Mouse (Mus musculus): ENCODE measurements at regions not wholly inside any gene's neighbourhood (a gene's known extent, or its start where the extent isn't known, plus 50 kb on each side); places are given as distances from the start of the nearest gene placed in this dataset.

DNA sequence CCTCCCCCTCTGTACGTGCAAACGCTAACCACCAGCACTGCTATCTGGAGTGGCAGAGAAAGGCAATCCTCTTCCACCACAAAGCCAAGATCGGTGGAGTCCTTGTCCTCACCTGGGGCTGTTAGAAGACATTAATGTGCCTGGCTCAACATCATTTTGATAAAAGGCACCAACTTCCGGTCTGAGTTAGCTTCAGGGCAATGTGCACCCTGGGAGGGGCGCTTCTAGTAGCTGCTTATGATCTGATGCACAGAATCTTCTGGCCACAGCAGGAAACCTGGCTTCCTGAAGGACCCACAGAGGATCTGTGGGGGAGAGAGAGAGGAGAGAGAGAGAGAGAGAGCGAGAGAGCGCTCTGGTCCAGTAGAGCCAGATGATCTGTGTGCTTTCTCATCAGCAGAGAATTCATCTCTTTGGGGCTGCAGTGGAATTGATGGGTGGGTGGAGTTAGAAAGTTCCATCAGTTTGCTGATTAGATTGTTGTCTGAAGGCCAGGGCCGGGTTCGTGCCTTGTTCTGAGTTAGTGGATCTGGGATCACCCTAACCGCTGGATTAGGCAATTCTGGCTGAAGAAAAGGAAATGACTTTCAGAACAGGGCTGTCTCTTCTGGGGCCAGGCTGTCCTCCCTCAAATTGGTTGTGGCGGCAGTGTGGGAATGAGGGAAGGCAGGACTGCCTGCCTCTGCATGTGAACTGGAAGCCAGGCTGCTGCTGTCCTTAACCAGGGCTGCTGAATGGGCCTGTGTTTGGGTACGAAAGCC, 101.3 kb upstream of the Pmepa1 start:
- Histone ChIP-seq H3K9ac (replicated peaks; ENCODE audit: low read length) (no peak overlapping the region), H3K36me3 (replicated peaks; ENCODE audit: control insufficient read depth, insufficient read depth, low read depth, low read length) (no peaks in the 10 kb centered on the region), H3K27ac (replicated peaks; ENCODE audit: low read depth, low read length) (no peak overlapping the region), H3K4me3 (ENCODE audit: low read depth, low read length) (no peak overlapping the region), H3K27me3 (ENCODE audit: control insufficient read depth, insufficient read depth, low read length) (no peaks in the 10 kb centered on the region), H3K9me3 (replicated peaks; ENCODE audit: control insufficient read depth, low read length) (no peaks in the 10 kb centered on the region), H3K4me2 (ENCODE audit: low read depth, low read length) (no peak overlapping the region), H3K4me1 (ENCODE audit: control insufficient read depth, insufficient read depth, low read length) (no peaks in the 10 kb centered on the region; the same call in 1 of the 2 replicates)
- 65% methylated on average over 10 of the region's 12 CpGs for WGBS
- no peak for ATAC-seq (replicated peaks; ENCODE audit: insufficient number of reproducible peaks, low FRiP score, low TSS enrichment, low read depth)
- no peak for DNase-seq (ENCODE audit: low spot score)

DNA sequence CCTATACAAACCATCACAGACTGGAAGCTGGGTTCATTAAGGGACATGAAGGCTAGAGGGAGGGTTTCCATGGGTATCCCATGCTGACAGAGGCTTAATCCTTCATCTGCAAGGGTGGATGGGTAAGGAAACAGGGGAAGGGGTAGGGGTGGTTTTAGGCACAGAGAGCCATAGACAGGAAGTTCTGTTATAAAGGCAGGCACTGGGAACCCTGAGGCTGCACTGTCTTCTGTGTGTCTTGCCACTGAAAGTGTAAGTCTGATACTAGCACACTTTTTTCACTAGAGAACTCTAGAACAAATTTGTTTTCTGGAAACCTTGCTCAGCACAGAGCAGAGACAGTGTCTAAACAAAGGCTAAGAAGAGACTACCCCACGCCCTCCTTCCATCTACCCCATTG, 103.4 kb upstream of the Pmepa1 start:
- 94% methylated on average over 1 of the region's 1 CpGs for WGBS
- Histone ChIP-seq H3K4me3 (ENCODE audit: low read depth, low read length) (no peak overlapping the region), H3K4me1 (ENCODE audit: control insufficient read depth, insufficient read depth, low read length) (no peaks in the 10 kb centered on the region; the same call in 1 of the 2 replicates), H3K9me3 (replicated peaks; ENCODE audit: control insufficient read depth, low read length) (no peaks in the 10 kb centered on the region), H3K27me3 (ENCODE audit: control insufficient read depth, insufficient read depth, low read length) (no peaks in the 10 kb centered on the region), H3K36me3 (replicated peaks; ENCODE audit: control insufficient read depth, insufficient read depth, low read depth, low read length) (no peaks in the 10 kb centered on the region), H3K27ac (replicated peaks; ENCODE audit: low read depth, low read length) (peak overlapping the region; percentile 47; the same call in 1 of the 2 replicates), H3K4me2 (ENCODE audit: low read depth, low read length) (no peak overlapping the region), H3K9ac (replicated peaks; ENCODE audit: low read length) (no peak overlapping the region)
- DNase-seq (ENCODE audit: low spot score): no peak
- ATAC-seq (replicated peaks; ENCODE audit: insufficient number of reproducible peaks, low FRiP score, low TSS enrichment, low read depth): no peak

GRCm38 (mm10) chr2:173380341-173380761, 104.0 kb upstream of the Pmepa1 start:
- Histone ChIP-seq H3K27ac (replicated peaks; ENCODE audit: low read depth, low read length) (peak overlapping the region; percentile 47; the same call in 1 of the 2 replicates), H3K4me1 (ENCODE audit: control insufficient read depth, insufficient read depth, low read length) (no peaks in the 10 kb centered on the region; the same call in 1 of the 2 replicates), H3K9me3 (replicated peaks; ENCODE audit: control insufficient read depth, low read length) (no peaks in the 10 kb centered on the region), H3K27me3 (ENCODE audit: control insufficient read depth, insufficient read depth, low read length) (no peaks in the 10 kb centered on the region), H3K36me3 (replicated peaks; ENCODE audit: control insufficient read depth, insufficient read depth, low read depth, low read length) (no peaks in the 10 kb centered on the region), H3K9ac (replicated peaks; ENCODE audit: low read length) (no peak overlapping the region), H3K4me2 (ENCODE audit: low read depth, low read length) (no peak overlapping the region), H3K4me3 (ENCODE audit: low read depth, low read length) (no peak overlapping the region)
- peak; percentile 39 for DNase-seq (ENCODE audit: low spot score)
- 49% methylated on average over 3 of the region's 3 CpGs for WGBS
- ATAC-seq (replicated peaks; ENCODE audit: insufficient number of reproducible peaks, low FRiP score, low TSS enrichment, low read depth): no peak

- no peak overlapping the region for H3K9ac ChIP-seq (replicated peaks; ENCODE audit: low read length)
- no peak overlapping the region for H3K27ac ChIP-seq (replicated peaks; ENCODE audit: low read depth, low read length)
- H3K9me3 ChIP-seq (replicated peaks; ENCODE audit: control insufficient read depth, low read length): no peaks in the 10 kb centered on the region
- 61% methylated on average over 7 of the region's 7 CpGs for WGBS
- H3K36me3 ChIP-seq (replicated peaks; ENCODE audit: control insufficient read depth, insufficient read depth, low read depth, low read length): no peaks in the 10 kb centered on the region
- H3K4me2 ChIP-seq (ENCODE audit: low read depth, low read length): no peak overlapping the region
- no peaks in the 10 kb centered on the region; the same call in 1 of the 2 replicates for H3K4me1 ChIP-seq (ENCODE audit: control insufficient read depth, insufficient read depth, low read length)
- H3K4me3 ChIP-seq (ENCODE audit: low read depth, low read length): no peak overlapping the region
- no peak for DNase-seq (ENCODE audit: low spot score)
- no peak for ATAC-seq (replicated peaks; ENCODE audit: insufficient number of reproducible peaks, low FRiP score, low TSS enrichment, low read depth)
- no peaks in the 10 kb centered on the region for H3K27me3 ChIP-seq (ENCODE audit: control insufficient read depth, insufficient read depth, low read length)
Measured at GRCm38 (mm10) chr2:173382176-173382813, 106.0 kb upstream of the Pmepa1 start.

DNA sequence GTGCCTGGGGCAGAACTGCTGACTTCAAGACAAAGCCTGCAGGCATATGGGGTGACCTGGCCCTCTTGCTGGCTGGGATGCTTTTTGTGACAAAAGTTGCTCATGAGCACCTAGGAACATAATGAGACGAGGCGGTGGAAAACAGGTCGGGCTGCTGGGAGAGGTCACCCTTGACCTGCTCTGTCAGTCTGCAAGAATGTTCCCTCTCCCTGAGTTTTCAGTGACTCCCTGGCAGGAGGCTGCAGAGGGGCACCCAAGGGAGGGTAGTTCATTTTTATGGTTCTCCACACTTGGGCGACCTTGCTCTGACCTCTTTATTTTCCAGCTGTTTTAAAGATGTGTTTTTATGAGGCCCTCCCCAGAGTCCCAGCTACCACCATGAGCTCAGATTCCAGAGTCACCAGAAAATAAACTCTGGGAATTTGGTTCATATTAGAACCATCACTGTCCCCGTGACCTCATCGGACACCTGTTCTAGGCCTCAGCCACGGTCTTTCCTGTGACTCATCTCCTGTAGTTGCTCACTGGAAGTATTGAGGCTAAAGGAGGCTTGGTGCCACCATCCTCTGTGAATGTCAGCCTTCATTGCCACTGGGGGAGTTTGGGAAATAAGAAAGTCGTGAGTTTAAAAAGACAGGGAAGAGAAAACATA, 108.7 kb upstream of the Pmepa1 start:
- Histone ChIP-seq H3K9me3 (replicated peaks; ENCODE audit: control insufficient read depth, low read length) (no peaks in the 10 kb centered on the region), H3K27ac (replicated peaks; ENCODE audit: low read depth, low read length) (no peak overlapping the region), H3K4me1 (ENCODE audit: control insufficient read depth, insufficient read depth, low read length) (no peaks in the 10 kb centered on the region; the same call in 1 of the 2 replicates), H3K27me3 (ENCODE audit: control insufficient read depth, insufficient read depth, low read length) (no peaks in the 10 kb centered on the region), H3K36me3 (replicated peaks; ENCODE audit: control insufficient read depth, insufficient read depth, low read depth, low read length) (no peaks in the 10 kb centered on the region), H3K4me3 (ENCODE audit: low read depth, low read length) (no peak overlapping the region), H3K9ac (replicated peaks; ENCODE audit: low read length) (no peak overlapping the region), H3K4me2 (ENCODE audit: low read depth, low read length) (no peak overlapping the region)
- DNase-seq (ENCODE audit: low spot score) (no peak), ATAC-seq (replicated peaks; ENCODE audit: insufficient number of reproducible peaks, low FRiP score, low TSS enrichment, low read depth) (no peak)
- WGBS: 65% methylated on average over 8 of the region's 8 CpGs

- H3K4me1 ChIP-seq (ENCODE audit: control insufficient read depth, insufficient read depth, low read length): no peaks in the 10 kb centered on the region
Measured at GRCm38 (mm10) chr2:173385722-173386141, 109.4 kb upstream of the Pmepa1 start.

DNA sequence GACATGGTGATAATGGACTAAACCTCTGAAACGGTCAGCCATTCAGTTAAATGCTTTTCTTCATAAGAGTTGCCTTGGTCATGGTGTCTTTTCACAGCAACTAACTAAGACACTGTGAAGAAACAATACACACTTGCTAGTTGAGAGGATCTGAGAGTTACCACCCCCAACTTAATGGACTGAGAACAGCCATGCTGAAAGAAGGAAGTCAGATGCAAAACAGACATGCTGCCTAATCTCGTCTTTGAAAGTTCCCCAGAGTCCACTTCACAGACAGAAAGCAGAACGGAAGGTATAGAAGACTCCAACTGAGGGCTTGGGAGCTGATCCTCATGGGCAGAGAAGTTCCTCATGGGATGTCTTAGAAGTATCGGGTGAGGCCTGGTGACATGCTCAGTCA, 111.8 kb upstream of the Pmepa1 start:
- H3K27ac ChIP-seq (replicated peaks; ENCODE audit: low read depth, low read length): no peak overlapping the region
- H3K4me3 ChIP-seq (ENCODE audit: low read depth, low read length): no peak overlapping the region
- H3K9me3 ChIP-seq (replicated peaks; ENCODE audit: control insufficient read depth, low read length): no peaks in the 10 kb centered on the region
- H3K4me2 ChIP-seq (ENCODE audit: low read depth, low read length): no peak overlapping the region
- no peaks in the 10 kb centered on the region for H3K27me3 ChIP-seq (ENCODE audit: control insufficient read depth, insufficient read depth, low read length)
- ATAC-seq (replicated peaks; ENCODE audit: insufficient number of reproducible peaks, low FRiP score, low TSS enrichment, low read depth): no peak
- no peak for DNase-seq (ENCODE audit: low spot score)
- 75% methylated on average over 4 of the region's 4 CpGs for WGBS
- no peaks in the 10 kb centered on the region for H3K36me3 ChIP-seq (replicated peaks; ENCODE audit: control insufficient read depth, insufficient read depth, low read depth, low read length)
- no peak overlapping the region for H3K9ac ChIP-seq (replicated peaks; ENCODE audit: low read length)
- H3K4me1 ChIP-seq (ENCODE audit: control insufficient read depth, insufficient read depth, low read length): no peaks in the 10 kb centered on the region

More at GRCm38 (mm10) chr2:173385722-173386141, 109.4 kb upstream of the Pmepa1 start:
- DNase-seq (ENCODE audit: low spot score) (no peak), ATAC-seq (replicated peaks; ENCODE audit: insufficient number of reproducible peaks, low FRiP score, low TSS enrichment, low read depth) (no peak)
- 75% methylated on average over 9 of the region's 9 CpGs for WGBS
- no peaks in the 10 kb centered on the region for H3K27me3 ChIP-seq (ENCODE audit: control insufficient read depth, insufficient read depth, low read length)
- H3K36me3 ChIP-seq (replicated peaks; ENCODE audit: control insufficient read depth, insufficient read depth, low read depth, low read length): no peaks in the 10 kb centered on the region
- H3K4me2 ChIP-seq (ENCODE audit: low read depth, low read length): no peak overlapping the region
- H3K9me3 ChIP-seq (replicated peaks; ENCODE audit: control insufficient read depth, low read length): no peaks in the 10 kb centered on the region
- no peak overlapping the region for H3K9ac ChIP-seq (replicated peaks; ENCODE audit: low read length)
- H3K4me3 ChIP-seq (ENCODE audit: low read depth, low read length): no peak overlapping the region
- no peak overlapping the region for H3K27ac ChIP-seq (replicated peaks; ENCODE audit: low read depth, low read length)
